Mouse (Mus musculus) embryo, embryonic 10.5 days (tissue): ENCODE results near the gene Cntrl.

Experiments
- DNase-seq: peaks from one replicate; pipeline ENCODE4 v3.0.0-alpha.2; 2015; ENCODE audit warnings: low spot score

The Cntrl gene

GRCm38 (mm10) chr2:35124716-35125115 is 15.4 kb downstream of the Cntrl start:
- no peak for DNase-seq

DNA sequence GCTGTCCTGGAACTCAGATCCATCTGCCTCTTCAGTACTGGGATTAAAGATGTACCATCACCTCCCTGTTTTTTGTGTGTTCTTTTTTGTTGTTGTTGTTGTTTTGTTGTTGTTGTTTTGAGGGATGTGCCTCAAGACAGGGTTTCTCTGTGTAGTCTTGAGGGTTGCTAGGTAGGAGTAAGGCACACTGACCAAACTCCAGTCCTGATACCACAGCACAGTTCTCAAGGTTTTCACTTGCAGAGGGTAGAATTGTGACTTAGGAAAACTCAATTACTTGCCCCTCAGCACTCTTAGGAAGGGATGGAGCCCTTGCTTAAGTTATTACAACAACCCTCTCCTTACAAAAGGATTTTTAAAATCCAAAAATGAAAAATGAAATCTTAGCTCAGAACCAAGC is 22.2 kb downstream of the Cntrl start:
- no peak for DNase-seq

DNA sequence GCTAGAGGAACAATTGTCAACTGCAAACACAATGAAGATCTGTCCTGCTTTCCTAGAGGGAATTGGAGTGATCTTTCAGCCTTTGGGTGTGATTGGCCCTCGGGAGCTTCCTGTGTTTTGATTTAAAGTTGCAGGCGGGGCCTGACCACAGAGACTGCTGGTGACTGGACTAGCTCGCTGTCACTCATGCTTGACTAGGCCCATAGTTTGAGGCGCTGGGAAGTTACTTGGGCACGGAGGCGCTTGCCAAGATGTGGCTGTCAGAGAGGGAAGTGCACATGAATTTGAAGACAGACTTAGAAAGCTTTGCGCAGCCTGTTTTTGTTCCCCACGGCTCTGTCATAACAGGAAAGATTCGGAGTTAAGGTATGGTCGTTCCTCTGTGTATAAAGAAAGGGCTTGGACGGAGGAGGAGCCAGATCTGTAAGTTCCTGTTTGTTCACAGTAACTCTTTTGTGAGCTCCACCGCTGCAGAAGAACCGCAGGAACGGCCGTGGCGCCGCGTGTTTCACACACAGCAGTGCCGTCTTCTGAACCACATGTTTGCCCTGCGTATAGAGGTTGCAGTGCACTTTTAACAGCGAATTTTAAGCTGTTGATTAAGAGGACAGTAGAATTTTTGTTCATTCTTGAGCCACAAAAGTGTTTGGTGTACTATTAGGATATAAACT is 22.8 kb downstream of the Cntrl start:
- DNase-seq: peak; percentile 99

GRCm38 (mm10) chr2:35132662-35133055 is 23.4 kb downstream of the Cntrl start:
- DNase-seq: peak; percentile 51

GRCm38 (mm10) chr2:35133891-35134290 is 24.6 kb downstream of the Cntrl start:
- no peak for DNase-seq

GRCm38 (mm10) chr2:35138576-35138975 is 29.3 kb downstream of the Cntrl start:
- DNase-seq: no peak

DNA sequence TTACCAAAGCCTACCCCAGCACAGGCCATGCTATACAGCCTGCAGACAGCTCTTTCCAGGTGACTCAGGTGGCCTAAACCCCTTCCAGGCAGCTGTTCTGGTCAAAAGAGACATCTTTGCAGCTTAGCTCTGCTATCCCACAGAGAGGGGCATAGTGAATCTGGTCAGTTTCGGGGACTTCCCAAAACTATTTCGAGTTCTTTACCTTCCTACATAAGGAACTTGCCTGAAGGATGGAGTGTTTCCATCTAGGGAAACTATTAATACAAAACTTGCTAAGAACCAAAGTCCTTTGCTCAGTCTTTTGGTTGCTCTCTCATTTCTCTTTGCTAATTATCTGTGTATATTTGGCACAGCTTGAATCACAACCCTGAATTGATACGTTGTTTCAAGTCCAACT is 32.4 kb downstream of the Cntrl start:
- no peak for DNase-seq

DNA sequence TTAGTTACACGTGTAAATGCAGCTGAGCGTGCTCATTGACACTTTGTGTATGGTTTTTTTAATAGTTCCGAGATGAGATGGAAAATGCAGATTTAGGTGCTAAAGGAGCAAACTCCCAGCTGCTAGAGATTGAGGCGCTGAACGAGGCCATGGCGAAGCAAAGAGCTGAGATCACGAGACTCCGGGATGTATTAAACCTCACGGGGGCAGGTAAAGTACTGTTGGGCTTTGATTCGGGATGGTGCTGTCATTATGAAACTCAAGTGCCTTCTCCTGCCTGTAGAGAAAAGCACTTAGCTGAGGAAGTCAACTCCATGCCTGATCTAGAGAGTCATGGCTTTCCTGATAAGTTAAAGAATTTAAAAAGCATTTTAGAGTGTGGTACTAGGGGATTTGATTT is 39.5 kb downstream of the Cntrl start:
- DNase-seq: no peak

DNA sequence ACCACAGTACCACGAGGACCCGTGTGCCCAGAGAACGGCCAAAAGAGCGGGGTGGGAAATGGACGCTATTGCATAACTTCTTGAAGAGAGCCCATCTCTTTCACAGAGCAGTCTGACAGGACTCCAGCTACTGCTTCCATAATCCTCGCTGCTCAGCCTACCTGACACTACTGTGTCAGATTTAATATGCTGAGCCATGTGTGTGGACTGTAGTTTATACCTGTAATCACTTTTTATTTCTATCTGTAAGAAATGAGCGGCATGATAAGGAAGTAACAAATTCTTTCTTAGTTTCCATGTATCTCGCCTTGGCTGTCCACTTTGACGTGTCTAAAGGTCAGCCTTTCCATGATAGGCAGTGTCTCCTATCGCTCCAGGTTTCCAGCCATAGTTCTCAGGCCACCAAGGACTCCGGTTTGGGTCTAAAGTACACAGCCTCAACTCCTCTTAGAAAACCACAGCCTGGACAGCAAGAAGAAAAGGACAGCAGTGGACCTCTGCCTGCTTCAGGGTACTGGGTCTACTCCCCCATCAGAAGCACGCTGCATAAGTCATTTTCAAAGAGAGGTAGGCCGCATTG is 42.1 kb downstream of the Cntrl start:
- DNase-seq: no peak

DNA sequence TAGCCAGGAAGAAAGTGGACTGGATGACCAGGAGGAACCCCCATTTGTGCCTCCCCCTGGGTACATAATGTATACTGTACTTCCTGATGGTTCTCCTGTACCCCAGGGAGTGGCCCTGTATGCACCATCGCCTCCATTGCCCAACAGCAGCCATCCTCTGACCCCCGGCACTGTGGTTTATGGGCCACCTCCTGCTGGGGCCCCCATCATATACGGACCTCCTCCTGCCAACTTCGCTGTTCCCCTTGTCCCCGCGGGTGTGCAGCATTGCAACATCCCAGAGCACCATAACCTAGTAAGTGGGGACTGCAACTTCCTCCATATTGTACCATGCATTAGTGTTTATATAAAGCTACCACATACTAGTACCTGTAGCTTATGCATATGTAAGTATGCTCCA is 43.9 kb downstream of the Cntrl start:
- no peak for DNase-seq

DNA sequence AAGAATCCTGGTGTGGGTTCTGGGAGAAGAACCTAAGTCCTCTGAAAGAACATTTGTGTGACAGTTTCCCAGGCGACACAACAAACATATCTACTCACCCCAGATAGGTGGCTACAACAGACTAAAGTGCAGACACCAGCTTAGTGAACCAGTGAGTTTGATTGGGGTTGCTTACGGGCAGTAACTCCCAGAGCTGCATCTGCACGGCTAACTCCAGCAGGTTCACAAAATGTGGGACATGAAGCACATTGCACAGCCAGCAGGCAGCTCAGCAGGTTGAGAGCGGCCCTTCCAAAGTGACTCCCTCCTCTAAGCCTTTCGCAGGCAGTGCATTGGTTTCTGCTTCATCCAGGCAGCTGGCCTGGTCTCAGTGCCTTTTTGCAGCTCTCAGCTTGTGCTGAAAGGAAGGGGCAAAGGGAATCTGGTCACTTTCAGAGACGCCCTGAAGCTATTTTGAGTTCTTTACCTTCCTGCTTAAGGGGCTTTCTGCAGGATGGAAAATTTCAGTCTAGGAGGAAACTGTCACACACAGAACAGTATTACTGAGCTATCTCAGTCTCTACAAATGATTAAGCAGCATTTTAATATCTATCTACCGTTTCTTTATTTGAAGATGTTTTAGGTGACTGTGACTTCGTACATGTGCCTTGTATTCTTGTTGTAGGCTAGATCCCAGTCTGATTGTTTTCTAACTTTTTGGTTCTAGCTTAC is 44.7 kb downstream of the Cntrl start:
- DNase-seq: no peak

- DNase-seq: no peak
These were observed 47.7 kb downstream of the Cntrl start for GRCm38 (mm10) chr2:35156985-35157384.

- DNase-seq: no peak
These were observed 48.5 kb downstream of the Cntrl start for GRCm38 (mm10) chr2:35157836-35158235.

DNA sequence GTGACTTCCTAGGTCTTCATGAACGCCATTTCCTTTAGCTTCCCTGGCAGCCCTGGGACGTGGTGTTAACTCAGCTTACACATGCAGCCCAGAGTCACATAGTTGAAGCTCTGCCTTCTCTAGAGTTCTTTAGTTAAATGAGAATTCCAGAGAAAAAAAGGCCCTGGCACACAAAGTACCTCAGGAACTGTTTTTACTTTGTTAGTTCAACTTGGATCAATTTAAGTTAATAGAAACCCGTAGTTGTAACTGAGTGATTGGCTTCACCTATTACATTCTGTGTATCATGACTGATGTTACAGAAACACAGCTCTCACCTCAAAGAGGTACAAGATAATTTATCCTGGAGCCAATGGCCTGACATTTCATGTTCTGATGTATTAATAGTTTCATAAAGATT is 49.1 kb downstream of the Cntrl start:
- no peak for DNase-seq

- DNase-seq: peak; percentile 13
These were observed 50.9 kb downstream of the Cntrl start for GRCm38 (mm10) chr2:35160206-35160605.

DNA sequence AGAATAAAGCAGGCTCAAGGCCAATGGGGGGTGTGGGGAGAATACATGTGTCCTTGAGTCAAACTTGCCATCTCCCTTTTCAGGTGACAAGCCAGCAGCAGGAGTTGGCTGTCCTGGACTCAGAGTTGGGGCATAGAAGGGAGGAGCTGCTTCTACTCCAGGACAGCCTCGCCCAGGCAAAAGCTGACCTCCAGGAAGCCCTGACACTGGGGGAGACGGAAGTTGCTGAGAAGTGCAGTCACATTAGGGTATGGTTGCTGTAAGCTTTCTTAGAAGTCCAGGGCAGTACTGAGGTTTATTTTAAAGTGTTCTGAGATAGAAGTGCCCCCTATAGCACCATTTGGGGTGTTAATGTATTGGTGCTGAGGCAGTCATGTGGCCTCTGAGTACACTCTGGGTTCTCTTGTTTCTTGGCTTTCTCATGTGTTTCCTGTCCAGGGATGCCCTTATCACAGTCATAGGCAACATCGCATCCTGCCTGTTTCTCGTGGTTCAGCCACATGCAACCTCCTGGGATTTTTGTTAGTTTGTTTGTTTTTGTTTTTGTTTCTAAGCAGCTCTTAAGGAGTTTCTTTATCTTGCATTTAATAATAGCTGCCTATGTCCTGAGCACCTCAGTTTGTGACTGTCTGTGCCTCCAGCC is 52.7 kb downstream of the Cntrl start:
- DNase-seq: no peak

DNA sequence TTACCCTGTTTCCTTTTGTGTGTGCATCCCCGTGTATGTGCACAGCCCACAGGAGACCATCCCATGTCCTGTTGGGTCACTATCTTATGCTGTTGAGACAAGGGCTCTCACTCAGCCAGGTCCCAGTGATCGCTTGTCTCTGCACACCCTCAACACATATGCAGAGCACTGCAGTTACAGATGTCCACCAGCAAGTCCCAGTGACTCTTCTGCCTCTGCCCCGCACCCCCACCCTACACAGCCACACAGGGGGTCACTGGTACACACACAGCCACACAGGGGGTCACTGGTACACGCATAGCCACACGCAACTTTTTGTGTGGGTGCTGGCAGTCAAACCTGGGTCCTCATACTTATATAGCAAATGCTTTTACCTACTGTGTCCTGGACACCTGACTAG is 54.1 kb downstream of the Cntrl start:
- no peak for DNase-seq

- DNase-seq: no peak
These were observed 56.1 kb downstream of the Cntrl start for GRCm38 (mm10) chr2:35165416-35165815.

- no peak for DNase-seq
These were observed 57.5 kb downstream of the Cntrl start for GRCm38 (mm10) chr2:35166816-35167215.

DNA sequence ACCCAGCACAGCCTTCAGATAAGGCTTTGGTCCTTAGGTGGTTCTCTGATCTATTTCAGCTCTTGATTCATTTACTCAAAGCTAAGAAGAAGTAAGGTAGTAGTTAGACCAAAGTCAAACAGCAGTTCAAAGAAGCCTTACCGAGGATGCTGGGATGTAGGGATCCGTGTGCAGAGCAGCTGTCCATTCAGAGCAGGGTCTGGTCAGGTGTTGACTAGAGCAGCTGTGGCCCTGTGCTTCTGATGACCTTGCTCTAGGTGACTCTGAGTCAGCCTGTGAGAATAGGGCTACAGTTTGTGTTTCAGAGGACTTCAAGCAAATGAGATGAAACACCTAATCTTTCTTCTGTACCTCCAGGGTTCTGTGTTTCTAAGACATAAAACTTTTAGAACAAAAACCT is 60.2 kb downstream of the Cntrl start:
- DNase-seq: no peak

DNA sequence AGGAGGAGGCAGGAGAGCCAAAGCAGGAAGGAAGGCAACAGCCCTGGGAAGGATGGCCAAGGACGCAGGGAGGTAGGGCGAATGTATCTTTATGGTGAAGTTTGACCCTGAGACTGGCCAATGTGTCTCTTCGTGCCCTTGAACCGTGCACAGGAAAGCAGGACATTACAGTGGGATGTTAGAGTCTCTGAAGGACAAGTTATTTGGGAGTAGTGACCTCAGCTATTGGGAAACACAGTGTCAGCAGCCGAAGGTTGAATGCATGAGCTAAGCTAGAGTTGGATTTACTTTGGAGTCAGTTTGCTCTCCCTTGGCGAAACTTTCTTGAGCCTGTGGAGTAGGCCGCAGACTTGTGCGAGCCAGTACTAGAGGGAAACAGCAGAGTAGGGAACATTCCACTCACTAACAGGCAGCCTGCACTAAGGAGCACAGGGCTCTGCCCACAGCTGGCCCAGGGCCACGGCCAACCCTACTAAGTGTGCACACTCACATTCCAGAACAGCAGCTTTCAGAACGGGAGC is 62.1 kb downstream of the Cntrl start:
- DNase-seq: no peak

- DNase-seq: no peak
These were observed 63.0 kb downstream of the Cntrl start for GRCm38 (mm10) chr2:35172246-35172645.

DNA sequence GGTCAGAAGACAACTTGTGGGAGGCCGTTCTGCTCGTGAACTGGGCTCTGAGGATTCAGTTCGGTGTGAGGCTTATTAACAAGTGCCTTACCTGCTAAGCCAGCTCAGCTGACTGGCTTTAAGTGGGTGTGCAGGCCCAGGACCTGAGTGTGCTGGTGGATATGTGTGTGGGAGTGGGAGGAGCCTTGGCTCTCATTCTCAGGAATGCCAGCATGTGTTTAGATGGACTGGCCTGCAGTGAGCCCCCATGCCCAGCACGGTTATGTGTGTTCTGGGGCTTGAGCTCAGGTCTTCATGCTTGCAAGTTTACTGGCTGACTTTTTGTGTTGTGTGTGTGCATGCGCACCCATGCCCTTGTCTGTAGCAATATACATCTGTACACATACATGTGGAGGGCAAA is 64.4 kb downstream of the Cntrl start:
- DNase-seq: no peak
